Mouse (Mus musculus): ENCODE measurements around the gene Os9. TPM values are rescaled to one million over a fixed set of nuclear protein-coding genes. Genes with fewer than 3 reads are reported as not detected.

Os9 gene
- polyA plus RNA-seq, 1 experiment from 2014 or later: 65.7 TPM

- Histone ChIP-seq H3K9me3 (ENCODE audit: control insufficient read depth, low read length) (no peaks in the 10 kb centered on the region), H3K4me3 (ENCODE audit: low read depth, low read length) (no peak overlapping the region), H3K4me2 (ENCODE audit: low read depth, low read length) (no peak overlapping the region), H3K4me1 (ENCODE audit: control insufficient read depth, insufficient read depth, low read length) (peaks cover 7% of the 10 kb centered on the region; the same call in 1 of the 2 replicates), H3K36me3 (ENCODE audit: control insufficient read depth, insufficient read depth, low read length) (no peaks in the 10 kb centered on the region), H3K27ac (ENCODE audit: low read depth, low read length) (no peak overlapping the region), H3K9ac (replicated peaks; ENCODE audit: low read depth, low read length) (no peak overlapping the region), H3K27me3 (ENCODE audit: control insufficient read depth, insufficient read depth, low read length) (no peaks in the 10 kb centered on the region)
- ATAC-seq (ENCODE audit: low read depth): no peak
- 89% methylated on average over 5 of the region's 5 CpGs for WGBS
Observed at GRCm38 (mm10) chr10:127126579-127126978, 5.6 kb upstream of the Os9 start.

GRCm38 (mm10) chr10:127125210-127126001 lies 4.5 kb upstream of the Os9 start:
- WGBS: 80% methylated on average over 9 of the region's 9 CpGs
- Histone ChIP-seq H3K4me2 (ENCODE audit: low read depth, low read length) (no peak overlapping the region), H3K9me3 (ENCODE audit: control insufficient read depth, low read length) (no peaks in the 10 kb centered on the region), H3K27me3 (ENCODE audit: control insufficient read depth, insufficient read depth, low read length) (no peaks in the 10 kb centered on the region), H3K4me3 (ENCODE audit: low read depth, low read length) (no peak overlapping the region), H3K4me1 (ENCODE audit: control insufficient read depth, insufficient read depth, low read length) (peaks cover 7% of the 10 kb centered on the region), H3K27ac (ENCODE audit: low read depth, low read length) (no peak overlapping the region), H3K36me3 (ENCODE audit: control insufficient read depth, insufficient read depth, low read length) (no peaks in the 10 kb centered on the region), H3K9ac (replicated peaks; ENCODE audit: low read depth, low read length) (no peak overlapping the region)
- no peak for ATAC-seq (ENCODE audit: low read depth)

GRCm38 (mm10) chr10:127123436-127123805 lies 2.5 kb upstream of the Os9 start:
- peak overlapping the region; percentile 18 for H3K4me3 ChIP-seq (ENCODE audit: low read depth, low read length)
- ATAC-seq (ENCODE audit: low read depth): peak; percentile 18
- H3K4me2 ChIP-seq (ENCODE audit: low read depth, low read length): peak overlapping the region; percentile 61
- peak overlapping the region; percentile 42 for H3K9ac ChIP-seq (replicated peaks; ENCODE audit: low read depth, low read length)
- H3K4me1 ChIP-seq (ENCODE audit: control insufficient read depth, insufficient read depth, low read length): peaks cover 15% of the 10 kb centered on the region
- peaks cover 2% of the 10 kb centered on the region for H3K36me3 ChIP-seq (ENCODE audit: control insufficient read depth, insufficient read depth, low read length)
- H3K9me3 ChIP-seq (ENCODE audit: control insufficient read depth, low read length): no peaks in the 10 kb centered on the region
- WGBS: 1% methylated on average over 4 of the region's 4 CpGs
- H3K27ac ChIP-seq (ENCODE audit: low read depth, low read length): peak overlapping the region; percentile 94
- no peaks in the 10 kb centered on the region for H3K27me3 ChIP-seq (ENCODE audit: control insufficient read depth, insufficient read depth, low read length)

- Histone ChIP-seq H3K9me3 (ENCODE audit: control insufficient read depth, low read length) (no peaks in the 10 kb centered on the region), H3K36me3 (ENCODE audit: control insufficient read depth, insufficient read depth, low read length) (peaks cover 2% of the 10 kb centered on the region), H3K27me3 (ENCODE audit: control insufficient read depth, insufficient read depth, low read length) (no peaks in the 10 kb centered on the region), H3K27ac (ENCODE audit: low read depth, low read length) (peak overlapping the region; percentile 94), H3K4me2 (ENCODE audit: low read depth, low read length) (peak overlapping the region; percentile 61), H3K9ac (replicated peaks; ENCODE audit: low read depth, low read length) (peak overlapping the region; percentile 42), H3K4me3 (ENCODE audit: low read depth, low read length) (peak overlapping the region; percentile 18), H3K4me1 (ENCODE audit: control insufficient read depth, insufficient read depth, low read length) (peaks cover 15% of the 10 kb centered on the region)
- WGBS: 7% methylated on average over 13 of the region's 13 CpGs
- peak; percentile 23; the same call in 1 of the 2 replicates for ATAC-seq (ENCODE audit: low read depth)
Observed at GRCm38 (mm10) chr10:127122784-127123435, 2.0 kb upstream of the Os9 start.

GRCm38 (mm10) chr10:127122018-127122417 lies 1.1 kb upstream of the Os9 start:
- H3K27ac ChIP-seq (ENCODE audit: low read depth, low read length): peak overlapping the region; percentile 94; the same call in 1 of the 2 replicates
- WGBS: 73% methylated on average over 3 of the region's 3 CpGs
- H3K4me2 ChIP-seq (ENCODE audit: low read depth, low read length): peak overlapping the region; percentile 61
- peaks cover 10% of the 10 kb centered on the region for H3K36me3 ChIP-seq (ENCODE audit: control insufficient read depth, insufficient read depth, low read length)
- peaks cover 15% of the 10 kb centered on the region for H3K4me1 ChIP-seq (ENCODE audit: control insufficient read depth, insufficient read depth, low read length)
- H3K9ac ChIP-seq (replicated peaks; ENCODE audit: low read depth, low read length): peak overlapping the region; percentile 47
- no peak for ATAC-seq (ENCODE audit: low read depth)
- no peaks in the 10 kb centered on the region for H3K27me3 ChIP-seq (ENCODE audit: control insufficient read depth, insufficient read depth, low read length)
- H3K9me3 ChIP-seq (ENCODE audit: control insufficient read depth, low read length): no peaks in the 10 kb centered on the region
- H3K4me3 ChIP-seq (ENCODE audit: low read depth, low read length): peak overlapping the region; percentile 84

- Histone ChIP-seq H3K4me1 (ENCODE audit: control insufficient read depth, insufficient read depth, low read length) (peaks cover 15% of the 10 kb centered on the region), H3K9ac (replicated peaks; ENCODE audit: low read depth, low read length) (peak overlapping the region; percentile 81), H3K9me3 (ENCODE audit: control insufficient read depth, low read length) (no peaks in the 10 kb centered on the region), H3K4me3 (ENCODE audit: low read depth, low read length) (peak overlapping the region; percentile 84), H3K4me2 (ENCODE audit: low read depth, low read length) (peak overlapping the region; percentile 87), H3K27ac (ENCODE audit: low read depth, low read length) (peak overlapping the region; percentile 39; the same call in 1 of the 2 replicates), H3K27me3 (ENCODE audit: control insufficient read depth, insufficient read depth, low read length) (no peaks in the 10 kb centered on the region), H3K36me3 (ENCODE audit: control insufficient read depth, insufficient read depth, low read length) (peaks cover 11% of the 10 kb centered on the region)
- 3% methylated on average over 34 of the region's 34 CpGs for WGBS
- peak; percentile 38 for ATAC-seq (ENCODE audit: low read depth)
Observed at GRCm38 (mm10) chr10:127120301-127121065, 448 bp downstream of the Os9 start.

- no peak for ATAC-seq (ENCODE audit: low read depth)
- H3K9ac ChIP-seq (replicated peaks; ENCODE audit: low read depth, low read length): no peak overlapping the region
- H3K9me3 ChIP-seq (ENCODE audit: control insufficient read depth, low read length): no peaks in the 10 kb centered on the region
- no peak overlapping the region for H3K4me3 ChIP-seq (ENCODE audit: low read depth, low read length)
- peaks cover 11% of the 10 kb centered on the region for H3K36me3 ChIP-seq (ENCODE audit: control insufficient read depth, insufficient read depth, low read length)
- H3K4me2 ChIP-seq (ENCODE audit: low read depth, low read length): no peak overlapping the region
- 94% methylated on average over 10 of the region's 10 CpGs for WGBS
- H3K27ac ChIP-seq (ENCODE audit: low read depth, low read length): no peak overlapping the region
- H3K27me3 ChIP-seq (ENCODE audit: control insufficient read depth, insufficient read depth, low read length): no peaks in the 10 kb centered on the region
- peaks cover 15% of the 10 kb centered on the region for H3K4me1 ChIP-seq (ENCODE audit: control insufficient read depth, insufficient read depth, low read length)
Observed at GRCm38 (mm10) chr10:127119229-127119628, 1.7 kb downstream of the Os9 start.

- no peak overlapping the region for H3K27ac ChIP-seq (ENCODE audit: low read depth, low read length)
- peaks cover 15% of the 10 kb centered on the region for H3K4me1 ChIP-seq (ENCODE audit: control insufficient read depth, insufficient read depth, low read length)
- H3K27me3 ChIP-seq (ENCODE audit: control insufficient read depth, insufficient read depth, low read length): no peaks in the 10 kb centered on the region
- H3K4me2 ChIP-seq (ENCODE audit: low read depth, low read length): no peak overlapping the region
- no peak overlapping the region for H3K4me3 ChIP-seq (ENCODE audit: low read depth, low read length)
- H3K36me3 ChIP-seq (ENCODE audit: control insufficient read depth, insufficient read depth, low read length): peaks cover 11% of the 10 kb centered on the region
- no peak for ATAC-seq (ENCODE audit: low read depth)
- 94% methylated on average over 11 of the region's 11 CpGs for WGBS
- H3K9ac ChIP-seq (replicated peaks; ENCODE audit: low read depth, low read length): no peak overlapping the region
- H3K9me3 ChIP-seq (ENCODE audit: control insufficient read depth, low read length): no peaks in the 10 kb centered on the region
Observed at GRCm38 (mm10) chr10:127118470-127118869, 2.5 kb downstream of the Os9 start.
